Mouse (Mus musculus) E14TG2a.4 (cell line): ENCODE measurements around the gene Per2.

Source experiments
- H3K27me3 ChIP-seq: 2 replicates; pipeline ENCODE4 v1.6.1; 2014; ENCODE audit warnings: low read length, control low read depth; ENCODE audit not compliant: insufficient read depth
- H3K36me3 ChIP-seq: 2 replicates; pipeline ENCODE4 v1.6.1; 2014; ENCODE audit warnings: low read length, control low read depth; ENCODE audit not compliant: insufficient read depth
- H3K4me1 ChIP-seq: replicated peaks from 2 replicates; pipeline ENCODE4 v1.6.1; 2014; ENCODE audit warnings: low read depth, low read length, control low read depth
- H3K4me3 ChIP-seq: replicated peaks from 2 replicates; pipeline ENCODE4 v1.5.1; 2014; ENCODE audit warnings: mild to moderate bottlenecking, low read length
- H3K9me3 ChIP-seq: 2 replicates; pipeline ENCODE4 v1.6.1; 2014; ENCODE audit warnings: low read length, control low read depth
- CTCF ChIP-seq: conservative IDR thresholded peaks from 2 replicates; pipeline ENCODE4 v1.5.1; 2014; ENCODE audit warnings: low read length
- NANOG ChIP-seq: IDR thresholded peaks from 2 replicates; pipeline ENCODE4 v1.6.1; 2014; ENCODE audit warnings: borderline replicate concordance, low read length, mixed read lengths
- POU5F1 ChIP-seq: IDR thresholded peaks from 2 replicates; pipeline ENCODE4 v1.6.1; 2014; ENCODE audit warnings: low read length, borderline replicate concordance

Per2 gene

GRCm38 (mm10) chr1:91459059-91459809 lies at the start of gene Per2:
Gene Per2, minus strand, starts transcription at chr1:91459324.
- peaks cover 80% of the 10 kb centered on the region for H3K27me3 ChIP-seq
- no peaks in the 10 kb centered on the region for H3K36me3 ChIP-seq
- H3K9me3 ChIP-seq: no peaks in the 10 kb centered on the region
- TF ChIP-seq NANOG (no peak), CTCF (no peak), POU5F1 (no peak)
- peak within 1 kb of the TSS; percentile 86 for H3K4me3 ChIP-seq
- peaks cover 20% of the 10 kb centered on the region for H3K4me1 ChIP-seq

DNA sequence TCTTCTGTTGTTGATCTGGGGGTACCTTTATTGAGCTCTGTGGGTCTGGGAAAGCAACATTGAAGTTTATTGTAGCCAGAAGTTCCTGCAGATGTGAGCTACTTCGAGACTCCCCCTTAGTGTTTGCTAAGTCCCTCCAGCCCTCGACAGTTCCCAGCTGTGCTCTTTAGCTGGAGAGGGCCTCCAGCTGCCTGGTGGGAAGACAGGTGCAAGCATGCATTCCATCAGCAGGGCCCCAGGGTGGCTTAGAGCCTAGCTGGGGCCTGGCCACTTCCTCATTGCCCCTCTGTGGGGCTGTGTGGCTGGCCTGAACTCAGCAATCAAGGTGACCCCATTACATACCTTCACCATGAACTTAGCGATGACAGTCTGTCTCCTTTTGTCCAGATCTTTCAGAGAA lies 45.5 kb upstream of the Per2 start:
- Histone ChIP-seq H3K4me1 (peaks cover 21% of the 10 kb centered on the region), H3K9me3 (no peaks in the 10 kb centered on the region), H3K36me3 (peaks cover 74% of the 10 kb centered on the region), H3K27me3 (no peaks in the 10 kb centered on the region), H3K4me3 (no peak overlapping the region)
- TF ChIP-seq CTCF (no peak), POU5F1 (no peak), NANOG (no peak)

DNA sequence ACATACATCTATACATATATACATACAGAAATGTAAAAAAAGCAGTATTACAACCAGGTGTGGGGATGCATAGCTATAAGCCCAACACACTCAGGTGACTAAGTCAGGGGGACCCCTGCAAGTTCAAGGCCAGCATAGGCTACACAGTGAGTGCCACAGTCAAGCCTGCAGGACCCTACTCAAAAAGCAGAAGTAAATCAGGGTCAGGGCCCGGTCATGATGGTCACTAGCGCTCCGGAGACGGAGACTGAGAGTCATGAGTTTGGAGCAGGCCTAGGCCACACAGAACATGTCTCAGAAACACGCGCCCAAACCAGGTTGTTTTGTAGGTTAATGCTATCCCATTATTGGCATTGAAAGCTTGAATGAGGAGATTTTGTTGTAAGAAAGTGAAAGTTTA lies 39.5 kb upstream of the Per2 start:
- Histone ChIP-seq H3K4me3 (no peak overlapping the region), H3K36me3 (peaks cover 50% of the 10 kb centered on the region), H3K27me3 (no peaks in the 10 kb centered on the region), H3K4me1 (peaks cover 18% of the 10 kb centered on the region), H3K9me3 (no peaks in the 10 kb centered on the region)
- no peak for TF ChIP-seq NANOG
- no peak for TF ChIP-seq CTCF
- no peak for TF ChIP-seq POU5F1

GRCm38 (mm10) chr1:91495321-91495720 lies 36.2 kb upstream of the Per2 start:
- TF ChIP-seq CTCF (no peak), POU5F1 (no peak), NANOG (no peak)
- peak overlapping the region; percentile 90 for H3K4me3 ChIP-seq
- no peaks in the 10 kb centered on the region for H3K9me3 ChIP-seq
- peaks cover 28% of the 10 kb centered on the region for H3K4me1 ChIP-seq
- H3K27me3 ChIP-seq: no peaks in the 10 kb centered on the region
- peaks cover 18% of the 10 kb centered on the region for H3K36me3 ChIP-seq

DNA sequence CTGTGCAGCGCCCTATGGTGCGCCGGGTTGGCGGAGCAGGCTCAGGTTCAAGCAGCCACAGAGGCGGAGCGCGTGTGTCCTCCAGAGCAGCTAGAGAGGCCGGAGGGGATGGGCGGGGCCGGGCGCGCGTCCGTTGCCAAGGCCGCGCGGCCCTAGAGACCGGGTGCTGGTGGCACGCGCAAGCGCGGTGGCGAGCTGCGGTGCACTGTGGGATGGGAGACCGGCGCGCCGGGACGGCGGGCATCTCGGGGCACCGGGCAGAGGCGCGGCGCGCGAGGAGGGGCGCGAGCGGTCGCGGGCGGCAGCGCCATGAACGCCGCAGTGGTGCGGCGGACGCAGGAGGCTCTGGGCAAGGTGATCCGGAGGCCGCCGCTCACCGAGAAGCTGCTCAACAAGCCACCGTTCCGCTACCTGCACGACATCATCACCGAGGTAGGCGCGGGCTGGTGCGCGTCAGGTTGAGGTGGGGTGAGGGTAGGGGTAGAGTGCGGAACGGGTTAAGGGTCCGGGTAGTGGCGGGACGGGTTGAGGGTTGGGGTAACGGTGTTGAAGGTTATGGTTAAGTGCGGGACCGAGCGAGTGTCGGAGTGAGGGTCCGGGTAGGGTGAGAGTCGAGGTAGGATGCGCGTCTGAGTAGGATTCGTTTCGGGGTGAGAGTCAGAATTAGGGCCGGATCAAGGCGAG lies 35.5 kb upstream of the Per2 start, which contains the start of gene Traf3ip1:
Traf3ip1 (plus strand) TSS at position 191 of the 684 bp plus-strand sequence.
- no peaks in the 10 kb centered on the region for H3K9me3 ChIP-seq
- TF ChIP-seq CTCF (no peak), NANOG (no peak), POU5F1 (no peak)
- peaks cover 11% of the 10 kb centered on the region; the same call in 1 of the 2 replicates for H3K36me3 ChIP-seq
- peak within 1 kb of the TSS; percentile 90 for H3K4me3 ChIP-seq
- no peaks in the 10 kb centered on the region for H3K27me3 ChIP-seq
- peaks cover 28% of the 10 kb centered on the region for H3K4me1 ChIP-seq

DNA sequence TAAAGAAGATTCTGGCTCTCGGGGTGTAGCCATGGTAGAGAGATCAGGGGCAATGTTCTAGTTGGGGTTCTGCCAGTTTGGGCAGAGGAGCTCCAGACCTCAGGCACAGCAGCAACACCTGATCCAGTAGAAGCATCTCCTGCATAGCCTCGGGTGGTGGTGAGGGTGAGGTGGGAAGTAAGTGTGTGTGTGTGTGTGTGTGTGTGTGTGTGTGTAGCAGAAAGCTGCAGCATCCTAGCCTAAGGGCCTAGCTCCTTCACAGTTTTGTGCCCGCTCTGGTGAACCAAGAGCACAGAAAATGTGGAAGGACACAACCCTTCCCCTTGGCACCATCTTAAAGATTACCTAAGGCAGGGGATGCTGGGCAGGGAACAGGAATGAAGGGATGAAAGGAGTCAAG lies 34.8 kb upstream of the Per2 start:
- Histone ChIP-seq H3K9me3 (no peaks in the 10 kb centered on the region), H3K36me3 (peaks cover 6% of the 10 kb centered on the region; the same call in 1 of the 2 replicates), H3K4me3 (peak overlapping the region; percentile 90), H3K27me3 (no peaks in the 10 kb centered on the region), H3K4me1 (peaks cover 28% of the 10 kb centered on the region)
- TF ChIP-seq POU5F1 (no peak), CTCF (no peak), NANOG (no peak)

- Histone ChIP-seq H3K27me3 (peaks cover 3% of the 10 kb centered on the region; the same call in 1 of the 2 replicates), H3K36me3 (0 out of 2 replicates have a peak, but pooled peaks cover 1% of the 10 kb centered on the region), H3K4me3 (no peak overlapping the region), H3K4me1 (peaks cover 28% of the 10 kb centered on the region), H3K9me3 (no peaks in the 10 kb centered on the region)
- TF ChIP-seq POU5F1 (no peak), CTCF (no peak), NANOG (no peak)
These were observed 33.6 kb upstream of the Per2 start for GRCm38 (mm10) chr1:91492740-91493139.

GRCm38 (mm10) chr1:91490322-91490721 lies 31.2 kb upstream of the Per2 start:
- Histone ChIP-seq H3K27me3 (peaks cover 11% of the 10 kb centered on the region; the same call in 1 of the 2 replicates), H3K4me1 (peaks cover 22% of the 10 kb centered on the region), H3K36me3 (no peaks in the 10 kb centered on the region), H3K4me3 (no peak overlapping the region), H3K9me3 (no peaks in the 10 kb centered on the region)
- TF ChIP-seq NANOG: no peak
- no peak for TF ChIP-seq CTCF
- TF ChIP-seq POU5F1: no peak
